Mouse (Mus musculus) G1E-ER4 (cell line): Measurements from ENCODE around the gene Ghrl. TPM values are rescaled to one million over a fixed set of nuclear protein-coding genes. Genes with fewer than 3 reads are reported as not detected.

Source experiments
- GATA1 ChIP-seq: IDR thresholded peaks from one replicate; pipeline ENCODE4 v1.8.0; 2012; ENCODE audit warnings: low read length, inconsistent platforms
- polyA plus RNA-seq: library from polyadenylated mRNA; stranded (reverse); fragments of >175 nt; gene quantifications from 2 replicates; pipeline ENCODE4 v1.2.3, GENCODE M21; 2012

Gene Ghrl
- polyA plus RNA-seq, 1 experiment, result not detected

GRCm38 (mm10) chr6:113714276-113714675, 5.4 kb downstream of the Ghrl start:
- no peak for TF ChIP-seq GATA1

- TF ChIP-seq GATA1, result no peak
Observed at GRCm38 (mm10) chr6:113712718-113713117, 7.0 kb downstream of the Ghrl start.

- TF ChIP-seq GATA1, result no peak
Observed at GRCm38 (mm10) chr6:113697222-113698205, 22.2 kb downstream of the Ghrl start.

- TF ChIP-seq GATA1, result no peak
Observed at GRCm38 (mm10) chr6:113696582-113697221, 23.0 kb downstream of the Ghrl start, which contains the start of gene Tatdn2. TSS of gene Tatdn2 (plus strand) at chr6:113697050.

GRCm38 (mm10) chr6:113695766-113696355, 23.8 kb downstream of the Ghrl start:
- no peak for TF ChIP-seq GATA1

GRCm38 (mm10) chr6:113695203-113695602, 24.5 kb downstream of the Ghrl start:
- no peak for TF ChIP-seq GATA1

GRCm38 (mm10) chr6:113693377-113693776, 26.3 kb downstream of the Ghrl start:
- TF ChIP-seq GATA1, result no peak

- no peak for TF ChIP-seq GATA1
Observed at GRCm38 (mm10) chr6:113692661-113693133, 27.0 kb downstream of the Ghrl start.

GRCm38 (mm10) chr6:113691084-113691462, 28.6 kb downstream of the Ghrl start:
- no peak for TF ChIP-seq GATA1

GRCm38 (mm10) chr6:113690400-113691083, 29.1 kb downstream of the Ghrl start:
- TF ChIP-seq GATA1, result peak; percentile 49

GRCm38 (mm10) chr6:113690008-113690399, 29.7 kb downstream of the Ghrl start:
- no peak for TF ChIP-seq GATA1

GRCm38 (mm10) chr6:113686551-113687125, 33.0 kb downstream of the Ghrl start:
- no peak for TF ChIP-seq GATA1

- TF ChIP-seq GATA1, result no peak
Observed at GRCm38 (mm10) chr6:113683081-113683825, 36.4 kb downstream of the Ghrl start.

GRCm38 (mm10) chr6:113681271-113681670, 38.4 kb downstream of the Ghrl start:
- no peak for TF ChIP-seq GATA1

GRCm38 (mm10) chr6:113679993-113680566, 39.6 kb downstream of the Ghrl start:
- no peak for TF ChIP-seq GATA1
